Mouse (Mus musculus): ENCODE measurements around the gene Triap1. TPM values are rescaled to one million over a fixed set of nuclear protein-coding genes. Genes with fewer than 3 reads are reported as not detected.

The Triap1 gene
- polyA plus RNA-seq, 1 experiment from 2014 or later = 54.2 TPM

- no peaks in the 10 kb centered on the region for H3K9me3 ChIP-seq
- 12% methylated on average over 36 of the region's 36 CpGs for WGBS
- ATAC-seq = peak; percentile 22; the same call in 1 of the 2 replicates
- peak overlapping the region; percentile 88 for H3K27ac ChIP-seq
- H3K27me3 ChIP-seq = no peaks in the 10 kb centered on the region
- H3K4me3 ChIP-seq (replicated peaks) = peak overlapping the region; percentile 87
- peak overlapping the region; percentile 89 for H3K9ac ChIP-seq (replicated peaks)
- H3K4me1 ChIP-seq (replicated peaks) = peaks cover 22% of the 10 kb centered on the region
- H3K36me3 ChIP-seq = peaks cover 50% of the 10 kb centered on the region
- H3K4me2 ChIP-seq (replicated peaks) = peak overlapping the region; percentile 77
These were observed 515 bp downstream of the Triap1 start for GRCm38 (mm10) chr5:115341314-115342165.

GRCm38 (mm10) chr5:115347564-115347963 is 6.5 kb downstream of the Triap1 start:
- Histone ChIP-seq H3K4me2 (replicated peaks) (peak overlapping the region; percentile 99), H3K9ac (replicated peaks) (peak overlapping the region; percentile 89), H3K9me3 (no peaks in the 10 kb centered on the region), H3K36me3 (peaks cover 40% of the 10 kb centered on the region), H3K27ac (no peak overlapping the region), H3K27me3 (no peaks in the 10 kb centered on the region), H3K4me1 (replicated peaks) (peaks cover 21% of the 10 kb centered on the region), H3K4me3 (replicated peaks) (peak overlapping the region; percentile 92)
- 4% methylated on average over 5 of the region's 5 CpGs for WGBS
- 0 out of 2 replicates have a peak, but pooled peaks have one; percentile 25 for ATAC-seq

GRCm38 (mm10) chr5:115348546-115349224 is 7.7 kb downstream of the Triap1 start, which contains the start of gene Cox6a1:
Cox6a1 (minus strand) TSS chr5:115348981.
- peaks cover 21% of the 10 kb centered on the region for H3K4me1 ChIP-seq (replicated peaks)

GRCm38 (mm10) chr5:115349225-115349555 is 8.2 kb downstream of the Triap1 start:
- WGBS = under 1% methylated on average over 18 of the region's 18 CpGs
- peak overlapping the region; percentile 78 for H3K27ac ChIP-seq
- peak; percentile 63 for ATAC-seq

More at GRCm38 (mm10) chr5:115348546-115349224, 7.7 kb downstream of the Triap1 start, which contains the start of gene Cox6a1:
- ATAC-seq = peak; percentile 94
- Histone ChIP-seq H3K27ac (peak within 1 kb of the TSS; percentile 78), H3K9me3 (no peaks in the 10 kb centered on the region), H3K9ac (replicated peaks) (peak within 1 kb of the TSS; percentile 89), H3K27me3 (no peaks in the 10 kb centered on the region), H3K4me3 (replicated peaks) (peak within 1 kb of the TSS; percentile 92), H3K4me2 (replicated peaks) (peak within 1 kb of the TSS; percentile 99), H3K36me3 (peaks cover 29% of the 10 kb centered on the region)
- under 1% methylated on average over 73 of the region's 74 CpGs for WGBS

GRCm38 (mm10) chr5:115351348-115351747 is 10.3 kb downstream of the Triap1 start:
- ATAC-seq = no peak
- H3K27ac ChIP-seq = no peak overlapping the region
- peaks cover 3% of the 10 kb centered on the region for H3K36me3 ChIP-seq
- WGBS = 85% methylated on average over 5 of the region's 5 CpGs
- H3K4me3 ChIP-seq (replicated peaks) = no peak overlapping the region
- H3K9me3 ChIP-seq = no peaks in the 10 kb centered on the region
- no peaks in the 10 kb centered on the region for H3K27me3 ChIP-seq
- H3K9ac ChIP-seq (replicated peaks) = no peak overlapping the region
- no peak overlapping the region for H3K4me2 ChIP-seq (replicated peaks)
- peaks cover 21% of the 10 kb centered on the region for H3K4me1 ChIP-seq (replicated peaks)

More at GRCm38 (mm10) chr5:115349225-115349555, 8.2 kb downstream of the Triap1 start:
- Histone ChIP-seq H3K4me3 (replicated peaks) (peak overlapping the region; percentile 92), H3K36me3 (peaks cover 24% of the 10 kb centered on the region), H3K27me3 (no peaks in the 10 kb centered on the region), H3K4me2 (replicated peaks) (peak overlapping the region; percentile 99), H3K9me3 (no peaks in the 10 kb centered on the region), H3K4me1 (replicated peaks) (peaks cover 21% of the 10 kb centered on the region), H3K9ac (replicated peaks) (peak overlapping the region; percentile 89)

GRCm38 (mm10) chr5:115355070-115355469 is 14.0 kb downstream of the Triap1 start:
- Histone ChIP-seq H3K4me1 (replicated peaks) (no peaks in the 10 kb centered on the region), H3K36me3 (no peaks in the 10 kb centered on the region), H3K4me2 (replicated peaks) (no peak overlapping the region), H3K4me3 (replicated peaks) (no peak overlapping the region), H3K27me3 (no peaks in the 10 kb centered on the region), H3K27ac (no peak overlapping the region), H3K9ac (replicated peaks) (no peak overlapping the region), H3K9me3 (no peaks in the 10 kb centered on the region)
- no peak for ATAC-seq
- 65% methylated on average over 13 of the region's 13 CpGs for WGBS

GRCm38 (mm10) chr5:115358872-115359271 is 17.8 kb downstream of the Triap1 start:
- ATAC-seq = peak; percentile 77; the same call in 1 of the 2 replicates
- Histone ChIP-seq H3K4me3 (replicated peaks) (no peak overlapping the region), H3K9me3 (no peaks in the 10 kb centered on the region), H3K4me2 (replicated peaks) (no peak overlapping the region), H3K36me3 (no peaks in the 10 kb centered on the region), H3K4me1 (replicated peaks) (peaks cover 6% of the 10 kb centered on the region), H3K27me3 (no peaks in the 10 kb centered on the region), H3K27ac (no peak overlapping the region; the same call in 1 of the 2 replicates), H3K9ac (replicated peaks) (no peak overlapping the region)
- WGBS = 4% methylated on average over 12 of the region's 12 CpGs

- peaks cover 6% of the 10 kb centered on the region for H3K4me1 ChIP-seq (replicated peaks)
- 92% methylated on average over 8 of the region's 8 CpGs for WGBS
- no peak for ATAC-seq
These were observed 18.4 kb downstream of the Triap1 start for GRCm38 (mm10) chr5:115359438-115359837.

GRCm38 (mm10) chr5:115359851-115360372 is 18.9 kb downstream of the Triap1 start:
- ATAC-seq = no peak
- Histone ChIP-seq H3K4me3 (replicated peaks) (no peak overlapping the region), H3K4me1 (replicated peaks) (peaks cover 6% of the 10 kb centered on the region), H3K9me3 (no peaks in the 10 kb centered on the region), H3K27ac (no peak overlapping the region), H3K9ac (replicated peaks) (no peak overlapping the region), H3K27me3 (no peaks in the 10 kb centered on the region), H3K36me3 (no peaks in the 10 kb centered on the region), H3K4me2 (replicated peaks) (no peak overlapping the region)
- WGBS = 77% methylated on average over 5 of the region's 5 CpGs

More at GRCm38 (mm10) chr5:115359438-115359837, 18.4 kb downstream of the Triap1 start:
- Histone ChIP-seq H3K9ac (replicated peaks) (no peak overlapping the region), H3K27ac (no peak overlapping the region), H3K36me3 (no peaks in the 10 kb centered on the region), H3K4me2 (replicated peaks) (no peak overlapping the region), H3K27me3 (no peaks in the 10 kb centered on the region), H3K4me3 (replicated peaks) (no peak overlapping the region), H3K9me3 (no peaks in the 10 kb centered on the region)

GRCm38 (mm10) chr5:115362216-115362615 is 21.2 kb downstream of the Triap1 start:
- WGBS = 39% methylated on average over 7 of the region's 7 CpGs
- no peak overlapping the region for H3K4me2 ChIP-seq (replicated peaks)

GRCm38 (mm10) chr5:115362819-115363714 is 22.0 kb downstream of the Triap1 start:
- H3K36me3 ChIP-seq = no peaks in the 10 kb centered on the region
- H3K27ac ChIP-seq = peak overlapping the region; percentile 67
- no peak overlapping the region for H3K4me3 ChIP-seq (replicated peaks)
- ATAC-seq = no peak
- no peaks in the 10 kb centered on the region for H3K9me3 ChIP-seq
- no peak overlapping the region; the same call in 1 of the 2 replicates for H3K9ac ChIP-seq (replicated peaks)
- no peak overlapping the region for H3K4me2 ChIP-seq (replicated peaks)
- H3K4me1 ChIP-seq (replicated peaks) = peaks cover 6% of the 10 kb centered on the region
- no peaks in the 10 kb centered on the region for H3K27me3 ChIP-seq
- 19% methylated on average over 18 of the region's 19 CpGs for WGBS

More at GRCm38 (mm10) chr5:115362216-115362615, 21.2 kb downstream of the Triap1 start:
- no peak for ATAC-seq
- Histone ChIP-seq H3K4me1 (replicated peaks) (peaks cover 6% of the 10 kb centered on the region), H3K4me3 (replicated peaks) (no peak overlapping the region), H3K27ac (no peak overlapping the region), H3K27me3 (no peaks in the 10 kb centered on the region), H3K36me3 (no peaks in the 10 kb centered on the region), H3K9me3 (no peaks in the 10 kb centered on the region), H3K9ac (replicated peaks) (no peak overlapping the region)

Data from midbrain, embryonic 13.5 days (tissue).